Mouse (Mus musculus) gastrocnemius, postnatal 25 days (tissue): Measurements from ENCODE around the gene Patj. TPM values are rescaled to one million over a fixed set of nuclear protein-coding genes. Genes with fewer than 3 reads are reported as not detected.
A peak's percentile ranks its signal among the peaks of the same experiment; 100 is the strongest.
"Not testable (repeated sequence)": the region's sequence is repeated elsewhere in the genome, so short reads cannot be mapped to it uniquely, and the experiment has no call there.

Experiments used
- DNase-seq: peaks from one replicate; pipeline ENCODE4 v3.0.0; 2022
- long read RNA-seq, 2 experiments: library from polyadenylated mRNA; stranded (forward); transcript quantifications; one replicate each; pipeline ENCODE4 v2.0.0; 2021
- total RNA-seq, 2 experiments: library from RNA; stranded (reverse); gene quantifications; 1 replicate in 1 of 2; 2 replicates in 1 of 2; pipeline ENCODE4 v1.2.3; 2021

Gene Patj
- 1 to 10 TPM; 1.6 to 2.6 TPM for total RNA-seq
- long read RNA-seq, experiment 1: 0 reads
- long read RNA-seq, experiment 2, partial matches to known transcripts: 1 of 2 reads
- long read RNA-seq, experiment 2, other reads (novel, unspliced or antisense): 1 of 2 reads

DNA sequence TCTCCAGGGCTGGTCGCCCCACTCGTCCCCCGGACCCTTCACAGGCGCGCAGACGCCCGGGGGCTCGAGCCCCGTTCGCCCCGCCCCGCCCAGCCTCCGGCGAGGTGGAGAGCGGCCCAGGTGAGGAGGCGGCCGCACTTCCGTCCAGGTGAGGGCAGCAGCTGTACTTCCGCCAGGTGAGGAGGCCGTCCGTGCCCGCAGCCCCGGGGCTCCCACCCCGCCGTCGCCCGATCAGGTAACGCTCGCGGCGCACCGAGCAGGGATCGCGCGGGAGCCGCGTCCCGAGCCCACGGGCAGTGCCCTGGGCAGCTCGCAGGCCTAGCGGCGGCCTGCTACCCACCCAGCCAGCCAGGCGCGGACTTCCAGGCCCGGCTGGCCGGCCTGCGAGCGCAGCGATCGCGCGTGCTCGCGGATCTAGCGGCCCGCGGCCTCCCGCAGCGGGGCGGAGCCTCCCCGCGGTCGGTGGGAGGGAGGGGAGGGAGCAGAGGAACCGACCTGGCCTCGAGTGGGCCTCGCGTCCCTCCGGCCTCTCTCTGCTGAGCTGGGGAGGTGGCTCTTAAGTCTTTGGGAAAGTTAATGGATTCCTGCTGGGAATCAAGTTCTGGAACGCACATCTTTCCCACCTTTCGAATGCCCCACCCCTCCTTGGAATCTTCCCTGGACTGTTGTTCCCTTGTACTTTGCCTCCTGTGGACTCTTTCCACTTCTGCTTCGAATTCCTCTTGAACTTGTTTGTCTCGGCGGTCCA lies at the start of gene Patj:
Gene Patj, plus strand, starts transcription at position 96 of the 748 bp plus-strand sequence.
- DNase-seq: peak; percentile 33

DNA sequence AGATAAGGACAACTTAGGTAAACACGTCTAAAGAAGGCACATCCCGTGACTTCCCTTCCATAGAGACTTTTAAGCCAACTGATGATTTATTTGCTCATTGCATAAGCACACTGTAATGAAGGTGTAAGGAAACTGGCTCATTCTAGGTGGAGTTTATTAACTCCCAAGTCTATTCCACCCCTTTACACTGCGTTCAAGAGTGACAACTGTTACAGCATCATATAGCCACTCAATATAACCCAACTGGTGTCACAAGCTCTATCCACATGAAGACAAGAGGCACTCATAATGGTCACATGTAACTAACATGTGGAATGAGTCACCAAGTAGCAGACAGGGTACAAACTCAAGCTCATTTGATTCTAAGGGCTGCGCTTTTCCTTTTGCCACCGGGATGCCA lies 47.0 kb upstream of the Patj start:
- DNase-seq: no peak

DNA sequence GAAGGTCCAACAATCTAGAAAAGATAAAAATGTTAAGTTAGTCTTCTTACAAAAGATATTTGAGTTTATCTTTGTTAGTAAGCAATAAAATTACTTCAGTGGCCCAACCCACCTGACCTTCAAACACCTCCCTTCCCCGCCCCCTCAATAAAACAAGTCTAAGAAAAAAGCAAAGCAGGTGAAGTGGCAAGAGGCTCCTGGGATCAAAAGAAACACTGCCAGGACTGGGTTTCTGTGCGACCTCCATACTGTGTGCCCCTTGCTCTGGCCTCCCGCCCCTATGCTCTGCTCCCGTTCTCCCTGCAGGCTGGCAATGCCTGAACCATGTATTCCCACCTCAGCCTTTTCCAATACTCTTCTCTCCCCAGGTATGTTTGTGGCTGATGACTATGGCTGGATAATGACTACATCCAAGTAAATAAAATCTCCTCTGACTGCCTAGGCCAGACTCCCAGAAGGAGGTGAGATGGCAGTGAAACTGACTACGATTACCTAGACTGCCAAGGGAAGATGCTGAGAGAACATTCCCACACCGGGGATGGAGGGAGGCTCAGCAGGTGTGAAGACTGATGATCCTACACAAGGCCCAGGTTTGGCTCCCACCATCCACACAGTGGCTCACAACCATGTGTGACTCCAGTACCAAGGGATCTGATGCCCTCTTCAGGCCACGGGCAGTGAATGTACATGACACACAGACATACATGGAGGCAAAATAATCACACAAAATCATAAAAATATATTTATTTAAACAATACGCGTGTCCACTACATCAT lies 37.4 kb upstream of the Patj start:
- no peak for DNase-seq

DNA sequence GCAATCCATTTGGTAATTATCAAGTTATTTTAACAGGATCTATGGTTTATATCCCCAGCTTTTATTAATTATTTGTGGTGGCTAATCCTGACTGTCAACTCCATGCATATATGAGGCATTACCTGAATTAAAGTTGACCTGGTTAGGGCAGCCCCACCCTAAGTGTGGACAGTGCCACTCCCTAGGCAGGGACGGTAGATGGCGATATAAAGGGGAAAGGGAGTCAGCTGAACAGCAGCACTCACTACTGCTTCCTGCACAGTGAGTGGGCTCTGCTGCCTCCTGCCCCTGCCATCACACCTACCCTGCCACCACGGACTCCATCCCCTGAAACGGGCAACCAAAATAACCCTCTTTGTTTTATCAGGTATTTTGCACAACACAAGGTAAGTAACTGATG lies 20.2 kb upstream of the Patj start:
- no peak for DNase-seq

DNA sequence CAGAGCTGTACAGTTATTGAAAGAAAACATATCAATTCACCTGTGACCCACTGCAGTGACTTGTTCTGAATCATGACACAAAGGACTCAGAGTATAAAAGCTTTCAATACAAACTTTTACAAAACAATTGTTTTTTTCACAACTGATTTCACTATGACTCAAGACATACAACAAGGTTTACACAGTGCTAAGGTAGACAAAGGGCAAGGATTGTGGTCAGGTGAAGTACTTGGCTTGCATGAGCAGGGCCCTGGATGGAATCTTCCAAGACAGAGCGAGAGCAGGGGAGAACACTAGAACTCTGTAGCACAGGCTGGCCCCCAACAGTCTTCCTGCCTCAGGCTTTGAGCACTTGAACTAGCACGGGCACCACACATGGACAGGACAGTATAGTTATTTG lies 18.6 kb upstream of the Patj start:
- DNase-seq: no peak

DNA sequence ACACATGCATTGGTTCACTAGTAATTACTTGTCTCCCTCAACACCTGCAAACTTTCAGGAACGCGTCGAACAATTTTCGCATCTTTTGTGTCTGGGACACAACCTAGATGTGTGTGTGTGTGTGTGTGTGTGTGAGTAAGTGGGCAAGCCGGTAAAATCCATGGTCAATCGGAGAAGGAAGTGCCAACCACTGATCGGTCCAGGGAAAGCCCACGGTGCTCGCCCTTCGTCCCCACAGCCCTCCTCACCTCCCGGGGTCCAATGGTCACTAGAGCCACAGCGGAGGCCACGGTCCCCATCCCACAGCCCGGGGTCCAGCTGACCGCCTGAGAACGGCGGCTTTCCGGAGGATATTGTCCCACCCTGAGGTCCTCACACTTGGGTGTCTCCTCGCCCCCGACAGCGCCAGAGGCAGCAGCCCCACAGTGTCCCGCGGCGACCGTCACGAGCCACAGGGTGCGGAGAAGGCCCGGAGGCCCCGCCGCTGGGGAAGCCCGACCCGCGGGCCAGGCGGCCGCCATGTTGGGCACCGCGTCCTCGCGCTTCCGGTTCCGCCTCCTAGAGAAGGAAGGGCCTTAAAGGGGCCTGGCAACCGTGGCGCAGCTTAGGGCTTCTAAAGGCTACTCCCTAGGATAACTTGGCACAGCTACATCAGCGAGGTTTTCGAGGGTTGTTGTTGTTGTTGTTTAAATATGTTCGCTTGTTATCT lies 12.7 kb upstream of the Patj start, which contains the start of gene Tm2d1:
Gene Tm2d1, minus strand, starts transcription at position 591 of the 709 bp plus-strand sequence.
- DNase-seq: peak; percentile 79

DNA sequence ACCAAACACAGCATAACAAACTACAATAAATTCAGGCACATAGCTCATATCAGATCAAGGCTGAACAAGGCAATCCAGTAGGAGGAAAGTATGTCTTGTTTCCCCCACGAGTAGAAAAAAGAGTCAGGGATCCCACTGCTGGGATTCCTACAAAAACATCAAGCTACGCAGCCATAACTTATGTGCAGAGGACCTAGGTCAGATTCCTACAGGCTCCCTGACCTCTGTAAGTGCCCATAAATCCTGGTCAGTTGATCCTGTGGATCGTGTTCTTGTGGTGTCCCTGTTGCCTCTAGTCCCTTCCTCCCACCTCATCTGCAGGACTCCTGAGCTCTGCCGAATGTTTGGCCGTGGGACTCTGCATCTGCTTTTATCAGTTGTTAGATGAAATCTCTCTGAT lies 10.5 kb upstream of the Patj start:
- no peak for DNase-seq

DNA sequence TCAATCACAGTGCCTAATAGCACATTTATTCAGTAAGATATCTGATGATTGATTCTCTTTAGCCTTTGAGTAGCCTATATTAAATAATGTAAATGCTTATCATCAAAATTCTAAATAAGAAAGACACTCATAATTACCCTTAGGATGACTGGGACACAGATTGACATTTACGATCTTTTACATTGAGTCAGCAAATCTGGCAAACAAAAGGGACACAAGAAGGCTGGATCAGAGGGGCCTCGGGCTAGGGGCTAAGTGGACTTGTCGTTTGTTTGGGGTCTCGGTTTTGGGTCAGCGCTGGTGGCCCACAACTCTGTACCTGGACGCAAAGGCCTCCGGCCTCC lies 267 bp upstream of the Patj start:
- no peak for DNase-seq

DNA sequence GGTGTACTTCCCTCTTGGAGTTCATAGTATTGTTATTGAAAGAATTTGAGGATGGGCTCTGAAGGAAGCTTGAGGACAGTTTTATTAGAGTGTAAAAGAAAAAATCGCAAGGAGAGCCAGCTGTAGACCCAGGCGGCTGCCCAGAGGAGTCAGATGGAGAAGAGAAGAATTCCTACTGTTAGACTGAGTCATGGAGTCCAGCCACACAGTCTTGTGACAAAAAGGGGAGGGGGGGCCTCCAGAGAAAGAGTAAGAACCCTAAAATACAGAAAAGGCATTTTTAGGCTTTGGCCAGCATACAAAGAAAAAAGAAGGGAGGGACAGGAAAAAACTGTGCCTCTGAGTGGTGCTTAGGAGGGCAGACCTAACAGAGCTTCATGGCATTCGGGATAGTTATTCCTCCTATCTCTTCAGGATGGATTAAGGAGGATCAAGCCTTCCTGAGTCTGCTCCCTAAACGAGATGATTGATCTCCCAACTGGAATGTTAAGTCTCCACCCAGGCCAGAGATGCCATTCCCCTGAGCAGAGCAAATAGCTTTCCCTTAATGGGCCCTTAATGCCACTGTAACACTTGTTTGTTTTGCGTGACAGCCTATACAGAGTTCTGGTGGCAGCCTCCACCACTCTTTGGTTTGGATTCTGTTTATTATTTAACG lies 5.5 kb downstream of the Patj start:
- no peak for DNase-seq

DNA sequence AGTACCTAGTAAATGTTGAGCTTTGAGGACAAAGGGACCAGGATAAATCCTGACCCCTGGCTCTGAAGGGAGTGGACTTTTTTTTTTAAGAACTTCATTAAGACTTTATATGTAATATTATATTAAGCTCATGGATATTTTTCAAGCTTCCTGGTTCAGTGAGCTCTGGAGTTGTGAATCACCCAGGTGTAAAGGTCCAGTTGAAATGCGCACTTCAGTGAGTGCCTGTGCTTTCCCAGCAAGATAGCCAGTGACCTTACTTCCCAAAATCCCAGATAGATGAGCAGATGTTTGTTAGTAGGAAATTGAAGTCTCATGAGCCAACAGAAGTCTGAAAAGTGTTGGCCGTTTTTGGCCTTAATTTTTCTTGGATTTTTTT lies 6.0 kb downstream of the Patj start:
- DNase-seq: no peak

DNA sequence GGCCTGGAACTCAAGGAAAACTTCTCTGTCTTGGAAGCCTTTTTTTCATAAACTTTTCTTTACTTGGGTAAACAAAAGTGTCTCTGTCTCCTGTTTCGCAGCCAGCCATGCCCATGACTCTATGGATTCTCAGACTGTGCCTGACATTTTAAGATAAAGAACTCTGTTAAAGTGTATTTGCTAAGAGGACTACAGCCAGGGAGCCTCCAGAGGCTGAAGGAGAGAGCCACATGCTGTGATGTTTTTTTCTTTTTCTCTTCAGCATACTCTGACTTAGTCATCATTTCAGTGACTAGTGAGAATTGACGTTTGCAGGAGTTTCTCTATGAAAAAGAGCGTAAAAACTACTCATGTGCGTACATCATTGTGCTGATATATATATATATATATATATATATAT lies 7.9 kb downstream of the Patj start:
- DNase-seq: no peak

DNA sequence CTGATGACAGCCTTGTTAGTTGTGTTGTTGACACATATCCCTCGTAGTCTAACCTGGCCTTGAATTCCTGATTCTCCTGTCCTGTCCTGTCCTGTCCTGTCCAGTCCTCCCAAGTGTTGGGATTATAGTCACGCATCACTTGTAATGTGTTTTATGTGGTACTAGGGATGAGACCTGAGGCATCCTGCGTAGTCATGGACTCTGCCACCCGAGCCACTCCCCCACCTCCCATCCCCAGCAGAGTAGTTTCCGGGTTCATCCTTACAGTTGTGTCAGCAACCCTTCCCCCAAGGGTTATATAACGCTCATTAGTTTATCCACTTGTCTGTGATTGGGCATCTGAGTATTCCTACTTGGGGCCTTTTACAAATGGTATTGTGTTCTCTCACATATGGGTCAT lies 8.8 kb downstream of the Patj start:
- no peak for DNase-seq

DNA sequence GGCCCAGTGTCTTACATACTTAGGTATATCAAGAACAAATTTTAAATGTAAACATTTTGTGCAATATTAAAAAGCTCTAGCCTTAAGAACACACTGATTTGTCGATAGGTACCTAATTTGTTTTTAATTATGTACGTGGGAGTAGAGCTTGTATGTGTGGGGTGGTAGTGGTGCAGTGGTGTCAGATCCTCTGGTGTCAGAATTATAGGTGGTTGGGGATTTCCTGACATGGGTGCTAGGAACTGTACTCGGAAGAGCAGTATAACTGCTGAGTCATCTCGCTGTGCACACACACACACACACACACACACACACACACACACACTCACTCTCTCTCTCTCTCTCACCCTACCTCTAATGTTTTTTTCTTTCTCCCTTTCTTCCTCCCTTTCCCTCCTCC lies 12.9 kb downstream of the Patj start:
- DNase-seq: no peak

DNA sequence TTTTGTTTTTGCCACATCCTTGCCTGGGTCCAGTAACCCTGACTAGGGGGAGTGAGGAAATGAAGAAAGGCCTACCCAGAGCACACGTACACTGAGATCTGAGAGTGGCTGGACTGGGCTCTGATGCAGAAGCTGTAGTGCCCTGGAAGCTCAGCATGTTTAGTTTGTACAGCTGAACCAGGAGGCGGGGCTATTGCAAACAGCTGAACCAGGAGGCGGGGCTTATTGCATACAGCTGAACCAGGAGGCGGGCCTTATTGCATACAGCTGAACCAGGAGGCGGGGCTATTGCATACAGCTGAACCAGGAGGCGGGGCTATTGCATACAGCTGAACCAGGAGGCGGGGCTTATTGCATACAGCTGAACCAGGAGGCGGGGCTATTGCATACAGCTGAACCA lies 19.6 kb downstream of the Patj start:
- DNase-seq: not testable (repeated sequence)

DNA sequence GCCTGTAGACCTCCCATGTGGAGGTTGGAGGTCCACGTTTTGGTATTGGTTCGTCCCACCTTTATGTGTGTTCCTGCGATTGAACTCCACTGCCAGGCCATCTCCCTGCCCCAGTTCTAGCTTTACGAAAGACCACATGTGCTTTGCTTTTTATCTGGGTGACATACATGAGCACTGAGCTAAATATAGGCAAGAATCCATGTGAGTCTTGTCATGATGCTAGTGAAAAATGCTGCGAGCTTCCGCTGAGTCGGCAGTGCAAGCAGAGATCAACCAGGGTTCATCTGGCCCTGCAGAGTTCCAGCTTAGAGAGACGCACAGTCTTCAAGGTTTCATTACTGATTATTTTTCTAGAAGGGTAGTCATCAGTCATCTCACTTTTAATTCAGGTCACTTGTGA lies 32.8 kb downstream of the Patj start:
- DNase-seq: no peak

DNA sequence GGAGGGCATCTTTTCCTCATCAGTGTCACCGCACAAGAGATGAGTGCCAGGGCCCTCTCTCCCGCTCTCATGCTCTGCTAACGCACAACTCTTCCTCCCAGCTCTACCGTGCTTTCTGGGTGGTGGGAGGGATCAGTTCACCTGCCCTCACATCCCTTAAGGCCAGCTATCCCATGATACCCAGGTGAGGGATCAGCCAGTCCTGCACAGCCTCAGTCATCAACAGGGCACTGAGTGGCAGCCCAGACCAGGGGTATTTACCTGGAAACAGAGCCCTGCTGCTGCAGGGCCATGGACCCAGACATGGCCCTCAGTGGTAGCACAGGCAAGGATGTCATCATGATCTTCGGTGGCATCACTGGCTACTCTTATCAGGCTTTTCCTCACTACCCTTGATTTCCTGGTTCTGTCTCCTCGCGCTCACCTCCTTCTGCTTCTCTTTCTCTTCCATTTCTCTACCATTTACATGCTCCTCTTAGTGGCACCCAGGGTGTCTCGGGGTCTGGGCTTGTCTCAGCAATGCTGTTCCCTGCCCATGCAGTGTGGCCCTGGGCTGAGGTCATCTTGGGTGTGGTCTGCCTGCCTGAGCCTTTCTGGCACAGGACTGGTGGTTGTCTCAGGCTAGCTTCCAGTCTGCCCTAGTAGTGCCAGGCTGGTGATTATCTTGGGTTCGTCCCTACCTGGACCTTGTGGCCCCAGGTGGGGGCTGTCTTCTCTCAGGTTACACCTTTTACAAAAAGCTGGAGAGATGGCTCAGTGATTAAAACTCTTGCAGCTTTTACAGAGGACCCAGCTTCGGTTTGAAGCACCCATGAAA lies 40.3 kb downstream of the Patj start:
- peak; percentile 8 for DNase-seq

DNA sequence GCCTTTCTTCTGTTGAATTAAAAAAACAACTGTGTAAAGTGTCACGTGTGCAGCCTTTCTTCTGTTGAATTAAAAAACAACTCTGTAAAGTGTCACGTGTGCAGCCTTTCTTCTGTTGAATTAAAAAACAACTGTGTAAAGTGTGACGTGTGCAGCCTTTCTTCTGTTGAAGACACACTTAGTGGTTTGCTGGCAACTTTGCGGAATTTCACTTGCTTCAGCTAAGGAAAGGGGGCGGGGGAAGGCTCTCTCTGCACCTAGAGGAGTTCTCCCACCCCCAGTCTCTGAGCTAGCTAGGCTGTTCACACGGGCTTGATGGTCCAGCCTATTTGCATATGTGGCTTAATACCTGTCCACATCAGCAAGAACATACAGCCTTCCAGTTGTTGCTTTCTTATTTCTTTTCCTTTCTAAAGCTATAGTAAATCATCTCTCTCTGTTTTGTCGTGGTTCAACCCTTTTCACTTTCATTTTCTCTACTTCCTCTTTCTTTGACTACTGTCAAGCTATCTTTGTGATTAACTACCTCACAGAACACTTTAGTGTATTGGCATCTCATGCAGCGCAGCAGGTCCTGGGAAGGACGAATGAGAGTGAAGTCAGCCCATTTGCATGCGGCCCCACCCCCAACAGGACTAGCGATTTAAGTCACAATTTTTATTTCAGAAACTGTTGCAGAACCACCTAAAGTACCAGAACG lies 41.2 kb downstream of the Patj start:
- peak; percentile 31 for DNase-seq

DNA sequence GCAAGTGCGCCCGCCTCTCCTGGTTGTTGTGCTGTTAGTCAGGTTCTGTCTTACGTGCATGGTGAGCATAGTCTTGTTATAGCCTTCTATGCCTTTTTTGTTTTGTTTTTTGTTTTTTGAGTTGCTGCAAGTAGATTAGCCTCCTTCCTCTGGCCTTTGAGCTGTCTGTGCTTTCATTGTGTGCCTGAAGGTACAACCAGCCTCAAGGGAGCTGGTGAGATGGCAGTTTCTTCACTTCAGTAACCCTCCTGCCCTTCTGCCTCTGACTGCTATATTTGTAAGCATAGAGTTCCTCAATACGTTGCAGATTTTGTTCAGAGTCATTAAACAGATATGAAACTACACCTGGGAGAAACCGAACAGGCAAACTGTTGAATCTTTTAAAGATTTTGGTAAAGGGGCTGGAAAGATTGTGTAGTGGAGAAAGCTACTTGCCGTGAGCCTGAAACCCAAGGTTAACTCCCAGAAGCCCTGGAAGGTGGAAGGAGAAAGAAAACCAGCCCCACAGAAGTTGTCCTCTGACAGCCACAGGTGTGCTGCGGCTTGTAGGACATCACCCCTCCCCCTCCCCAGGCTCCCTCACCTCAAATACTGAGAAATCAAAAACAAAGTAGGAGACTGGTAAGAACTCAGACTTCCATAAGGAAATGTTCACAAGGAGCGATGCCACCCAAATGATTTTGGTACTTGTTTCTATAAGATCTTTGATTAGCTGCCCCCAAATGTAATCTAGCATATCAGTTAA lies 43.8 kb downstream of the Patj start:
- no peak for DNase-seq

DNA sequence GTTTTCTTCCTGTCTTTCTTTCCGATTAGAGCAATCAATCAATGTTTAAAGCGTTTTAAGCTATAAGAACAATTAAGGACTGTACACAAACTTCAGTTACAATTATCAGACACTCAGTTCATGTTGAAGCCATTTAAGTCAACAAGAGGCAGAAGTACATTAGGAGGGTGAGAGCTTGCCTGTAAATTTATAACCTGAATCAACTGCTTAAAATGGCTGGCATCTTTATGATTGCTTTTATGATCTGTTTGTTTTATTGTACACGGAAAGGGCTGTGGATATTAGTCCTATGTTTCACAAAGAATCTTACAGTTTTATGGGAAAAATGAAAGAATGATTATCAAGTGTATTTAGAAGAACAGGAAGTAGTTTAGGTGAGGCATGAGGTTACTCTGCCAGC lies 45.7 kb downstream of the Patj start:
- no peak for DNase-seq
